Mouse (Mus musculus): Measurements from ENCODE around the gene Ctsl. TPM values are rescaled to one million over a fixed set of nuclear protein-coding genes. Genes with fewer than 3 reads are reported as not detected.

Ctsl gene
- total RNA-seq (2021) = 100 to 1,000 TPM; 206 to 217 TPM

DNA sequence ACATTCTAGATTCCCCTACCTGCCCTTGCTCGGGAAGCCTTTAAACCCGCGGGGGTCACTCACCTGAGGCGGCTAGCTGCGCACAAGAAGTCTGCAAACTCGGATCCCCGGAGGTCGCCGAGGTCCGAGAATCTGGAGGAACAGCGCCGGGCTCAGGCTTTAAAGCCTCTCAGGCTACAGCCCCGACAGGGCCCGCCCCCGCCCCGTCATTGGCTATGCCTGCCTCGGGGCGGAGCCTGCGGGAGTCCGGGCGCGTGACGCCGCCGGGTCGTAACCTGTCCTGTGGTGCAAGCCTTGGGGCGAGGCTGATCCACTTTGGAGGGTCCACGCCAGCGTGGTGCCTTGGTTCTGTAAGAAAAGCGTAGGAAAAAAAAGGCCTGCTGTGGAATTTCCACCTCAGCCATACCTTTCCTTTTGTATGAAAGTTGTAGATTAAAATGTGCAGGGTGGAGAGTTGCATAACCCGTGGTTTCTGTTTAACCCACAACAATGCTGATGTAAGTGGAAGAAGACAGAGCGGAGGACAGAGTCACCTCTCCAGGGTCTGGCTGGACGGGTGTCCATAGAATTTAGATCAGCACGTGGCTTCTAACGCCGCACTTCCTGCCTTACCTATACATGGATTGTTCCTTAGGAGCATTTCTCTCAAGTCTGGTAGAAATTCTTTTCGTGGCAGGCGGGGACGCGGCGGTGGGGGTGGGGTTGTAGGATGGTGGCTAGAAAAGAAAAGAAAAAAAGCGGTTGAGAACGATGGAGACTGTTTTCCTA lies at the start of gene Ctsl:
Gene Ctsl (minus strand): TSS at position 718 of the 768 bp plus-strand sequence.
- DNase-seq = peak; percentile 94

DNA sequence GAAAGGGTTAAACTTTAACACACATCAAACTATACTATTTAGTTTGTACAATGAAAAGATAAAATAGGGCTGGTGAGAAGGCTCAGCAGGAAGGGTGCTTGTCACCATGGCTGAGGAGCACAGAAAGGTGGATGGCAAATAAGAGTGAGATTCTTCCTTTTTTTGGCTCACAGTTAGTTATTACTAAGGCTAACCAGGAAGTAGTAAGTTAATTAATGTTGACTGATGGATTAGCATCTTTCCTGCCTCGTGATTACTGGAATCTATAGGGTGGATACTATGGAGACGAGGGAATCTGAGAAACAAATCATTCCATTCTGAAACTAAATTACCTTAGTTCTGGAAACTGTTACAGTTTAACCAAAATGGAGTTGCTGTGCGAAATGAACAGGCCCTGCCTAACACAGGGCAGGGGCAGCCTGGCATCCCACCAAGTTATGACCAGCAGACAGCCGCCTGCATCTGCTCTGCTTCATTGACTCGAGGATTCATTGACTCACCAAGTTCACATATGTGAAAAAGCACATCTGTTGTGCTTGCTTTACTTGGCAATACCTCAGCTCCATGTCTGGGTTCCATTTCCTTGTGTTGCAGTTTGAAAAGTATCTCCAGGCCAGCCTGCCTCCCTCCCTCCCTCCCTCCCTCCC lies 46.4 kb upstream of the Ctsl start:
- DNase-seq = peak; percentile 78

DNA sequence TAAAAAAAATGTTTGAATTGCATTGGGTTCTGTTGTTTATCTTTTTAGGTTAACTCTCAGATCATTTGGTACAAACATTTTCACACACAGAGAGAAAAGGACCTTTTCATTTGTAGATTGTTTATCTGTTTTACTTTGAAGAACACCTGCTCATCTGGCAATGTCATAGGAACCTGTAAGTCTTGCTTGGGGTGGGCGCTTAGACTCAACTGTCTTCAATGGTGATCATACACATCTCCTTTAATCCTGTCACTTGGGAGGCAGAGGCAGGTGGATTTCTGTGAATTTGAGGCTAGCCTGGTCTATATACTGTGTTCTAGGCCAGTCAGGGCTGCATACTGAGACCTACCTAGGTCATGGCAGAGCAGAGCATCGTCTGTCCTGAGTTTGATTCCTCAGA lies 45.0 kb upstream of the Ctsl start:
- DNase-seq = no peak

DNA sequence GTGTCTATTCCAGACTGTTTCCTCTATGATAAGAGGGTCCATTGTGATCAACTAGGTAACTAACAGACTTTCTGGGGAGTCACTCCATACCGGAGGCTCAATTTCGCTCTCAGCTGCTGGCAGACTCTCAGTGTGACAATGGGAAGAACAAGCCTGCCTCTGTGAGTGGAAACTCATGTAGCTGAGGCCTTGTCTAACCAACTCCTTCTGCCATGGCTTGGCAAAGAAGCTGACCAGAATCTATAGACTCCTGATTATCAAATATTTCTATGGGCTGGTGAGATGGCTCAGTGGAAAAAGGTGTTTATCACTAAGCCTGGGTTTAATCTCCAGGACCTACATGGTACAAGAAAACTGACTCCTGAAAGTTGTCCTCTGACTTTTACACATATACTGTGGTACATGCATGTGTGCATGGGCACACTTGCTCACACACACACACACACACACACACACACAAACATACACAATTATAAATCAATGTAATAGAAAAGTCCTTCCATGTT lies 42.1 kb upstream of the Ctsl start:
- DNase-seq = no peak

DNA sequence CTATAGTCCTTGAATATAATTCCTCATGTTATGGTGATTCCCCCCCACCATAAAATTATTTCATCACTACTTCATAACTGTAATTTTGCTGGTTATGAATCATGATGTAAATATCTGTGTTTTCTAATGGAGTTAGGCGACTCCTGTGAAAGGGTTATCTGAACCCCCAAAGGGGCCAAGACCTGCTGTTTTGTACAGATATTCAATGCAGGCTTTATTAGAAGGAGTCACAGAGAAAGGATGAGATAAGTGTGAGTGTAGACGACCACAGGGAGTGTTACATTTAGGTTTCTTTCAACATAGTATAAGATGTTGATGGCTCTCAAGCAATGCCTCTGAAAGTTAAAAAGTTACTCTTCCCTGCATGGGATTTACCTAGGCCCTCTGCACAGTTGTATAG lies 40.6 kb upstream of the Ctsl start:
- DNase-seq = no peak

DNA sequence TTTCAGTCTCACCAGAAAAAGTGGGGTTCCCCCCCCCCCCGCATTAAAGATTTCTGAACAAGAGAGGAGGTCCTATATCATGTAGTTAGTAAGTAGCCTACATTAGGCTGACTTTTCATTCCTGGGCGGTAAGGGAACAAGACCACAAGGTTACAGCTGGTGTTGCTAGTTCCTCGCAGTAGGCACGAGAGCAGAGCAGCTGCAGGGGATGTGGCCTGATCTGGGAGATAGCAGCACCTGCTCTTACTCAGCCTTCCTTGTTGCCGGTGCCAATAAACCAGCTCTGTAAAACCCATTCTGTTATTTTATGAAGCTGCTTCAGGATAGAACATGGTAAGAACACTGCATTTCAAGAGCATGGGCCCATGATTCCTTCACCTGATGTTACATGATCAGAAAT lies 39.9 kb upstream of the Ctsl start:
- DNase-seq = no peak

DNA sequence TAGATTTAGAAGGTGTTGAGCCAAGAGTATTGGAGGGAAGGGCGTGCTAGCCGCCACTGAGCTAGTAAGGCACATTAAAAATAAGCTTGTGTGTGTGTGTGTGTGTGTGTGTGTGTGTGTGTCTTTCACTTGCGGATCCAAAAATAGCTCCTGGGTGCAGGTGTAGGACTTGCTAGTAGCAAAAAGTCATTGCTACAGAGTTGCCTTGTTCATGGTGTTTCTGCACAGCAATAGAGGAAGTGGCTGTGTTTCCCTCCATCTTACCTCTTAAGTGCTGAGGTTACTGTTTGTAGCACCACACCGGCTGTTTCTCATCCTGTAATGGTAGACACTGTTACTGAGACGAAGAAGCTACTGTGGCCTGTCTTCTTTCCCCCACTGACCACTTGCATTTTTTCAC lies 37.3 kb upstream of the Ctsl start:
- DNase-seq = no peak

DNA sequence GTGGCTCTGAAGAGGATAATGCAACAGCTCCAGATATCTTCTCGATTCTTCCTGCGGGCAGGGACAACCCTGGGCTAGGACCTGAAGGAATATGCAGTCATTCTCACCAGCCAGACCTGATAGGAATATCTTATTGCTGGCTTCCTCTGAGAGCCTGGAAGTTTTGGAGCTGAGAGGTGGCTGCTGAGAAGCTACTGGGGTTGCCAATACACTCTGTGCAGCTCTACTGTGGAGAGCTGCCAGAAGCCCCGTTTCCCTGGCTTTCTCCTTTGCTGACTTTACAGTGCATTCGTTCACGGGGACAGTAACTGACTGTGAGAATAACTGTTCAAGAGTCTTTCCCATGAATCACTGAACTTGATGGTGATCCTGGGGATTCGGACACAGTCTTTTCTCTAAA lies 34.9 kb upstream of the Ctsl start:
- DNase-seq = peak; percentile 45

DNA sequence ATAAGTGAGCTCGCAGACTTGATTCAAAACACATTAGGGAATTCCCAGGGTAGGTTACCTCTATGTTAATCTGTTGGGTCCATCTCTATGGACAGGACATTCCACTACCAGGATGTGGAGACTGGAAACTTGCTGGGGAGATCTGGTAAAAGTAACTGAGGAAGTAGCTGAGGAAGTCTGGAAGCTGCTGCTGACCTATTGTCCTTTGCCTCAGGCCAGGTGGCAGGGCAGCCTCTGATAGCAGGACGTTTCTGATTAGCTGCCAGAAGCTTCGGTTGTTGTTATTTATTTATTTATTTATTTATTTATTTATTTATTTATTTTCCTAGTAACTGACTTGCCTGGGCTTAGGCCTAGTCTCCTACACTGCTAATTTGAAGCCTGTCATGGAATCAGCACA lies 32.8 kb upstream of the Ctsl start:
- no peak for DNase-seq

DNA sequence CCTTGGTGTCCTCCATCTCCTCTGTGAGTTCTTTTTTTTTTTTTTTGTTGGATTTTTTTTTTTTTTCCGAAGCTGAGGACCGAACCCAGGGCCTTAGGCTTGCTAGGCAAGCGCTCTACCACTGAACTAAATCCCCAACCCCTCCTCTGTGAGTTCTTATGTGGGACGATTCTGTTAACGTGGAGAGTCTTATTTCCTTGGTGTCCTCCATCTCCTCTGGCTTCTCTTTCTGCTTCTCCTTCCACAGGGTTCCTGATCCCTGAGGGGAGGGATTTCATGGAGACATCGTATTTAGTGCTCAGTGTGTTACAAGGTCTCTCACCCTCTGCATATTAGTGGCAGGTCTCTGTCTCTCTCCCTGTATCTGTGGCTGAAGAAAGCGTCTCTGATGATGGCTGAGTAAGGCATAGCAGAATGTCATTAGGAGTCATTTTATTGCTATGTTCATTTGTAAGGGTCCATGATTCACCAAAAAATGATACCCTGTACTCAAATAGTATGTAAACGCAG lies 32.3 kb upstream of the Ctsl start:
- no peak for DNase-seq

DNA sequence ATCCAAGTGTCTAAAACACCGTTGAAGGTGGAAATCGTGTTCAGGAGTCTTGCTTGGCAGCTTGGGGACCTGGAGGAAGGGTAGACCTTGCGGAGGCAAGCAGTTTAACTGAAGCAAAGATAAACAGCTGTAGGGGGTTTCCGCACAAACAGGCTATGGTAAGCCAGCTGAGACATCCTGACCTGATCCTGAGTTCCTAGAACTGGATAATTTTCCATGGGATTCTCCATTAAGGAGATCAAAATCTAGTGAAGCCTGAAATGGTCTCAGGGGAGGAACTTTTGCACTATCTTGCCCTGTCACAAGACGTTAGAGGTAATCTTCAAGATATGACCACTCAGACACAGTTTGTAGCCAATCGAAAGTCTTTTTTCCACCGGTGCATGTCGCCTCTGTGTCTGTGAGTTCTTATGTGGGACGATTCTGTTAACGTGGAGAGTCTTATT lies 31.8 kb upstream of the Ctsl start:
- DNase-seq = no peak

DNA sequence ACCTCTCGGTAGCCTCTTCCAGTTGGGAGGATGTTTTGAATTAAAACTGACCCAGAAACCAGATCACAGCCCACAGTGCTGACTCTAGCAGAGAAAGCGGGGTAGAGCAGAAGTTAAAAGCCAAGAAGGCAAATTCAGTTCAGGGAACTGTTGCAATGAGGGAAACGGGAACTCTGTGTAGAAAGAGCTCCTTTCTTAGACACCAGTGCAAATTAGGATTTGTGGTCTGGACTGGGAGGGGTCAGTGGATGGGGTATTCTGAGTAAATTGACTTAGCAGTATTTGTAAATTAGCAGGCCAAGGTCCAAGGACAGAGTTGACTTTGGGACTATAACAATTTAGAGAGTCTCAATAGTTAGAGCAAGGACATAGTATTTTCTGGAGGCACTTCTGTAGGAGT lies 31.3 kb upstream of the Ctsl start:
- DNase-seq = no peak

DNA sequence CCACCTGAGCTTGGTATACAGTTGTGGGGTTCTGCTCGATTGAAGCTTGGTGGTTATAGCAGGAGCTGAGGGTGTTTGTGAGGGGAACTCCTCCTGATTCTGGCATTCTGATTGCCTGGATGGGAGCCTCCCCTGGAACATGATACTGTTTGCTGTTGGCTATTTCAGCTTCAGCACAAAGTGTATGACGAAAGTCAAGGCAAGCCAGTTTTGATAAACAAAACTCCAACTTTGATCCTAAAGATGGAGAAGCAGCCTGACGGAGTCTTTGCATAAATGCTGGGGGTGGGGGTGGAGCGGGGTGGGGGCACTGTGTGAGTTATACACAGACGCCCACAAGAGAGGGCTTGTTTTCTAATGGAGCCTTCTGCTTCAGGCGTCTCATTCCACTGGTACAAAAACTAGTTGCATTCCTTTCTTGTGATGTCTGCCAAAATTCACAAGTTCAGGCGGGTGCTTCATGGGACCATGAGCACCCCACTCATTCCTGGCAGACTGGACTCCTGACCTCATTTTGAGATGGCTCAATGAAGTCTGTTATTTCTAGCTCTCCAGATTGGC lies 30.2 kb upstream of the Ctsl start:
- peak; percentile 56 for DNase-seq

DNA sequence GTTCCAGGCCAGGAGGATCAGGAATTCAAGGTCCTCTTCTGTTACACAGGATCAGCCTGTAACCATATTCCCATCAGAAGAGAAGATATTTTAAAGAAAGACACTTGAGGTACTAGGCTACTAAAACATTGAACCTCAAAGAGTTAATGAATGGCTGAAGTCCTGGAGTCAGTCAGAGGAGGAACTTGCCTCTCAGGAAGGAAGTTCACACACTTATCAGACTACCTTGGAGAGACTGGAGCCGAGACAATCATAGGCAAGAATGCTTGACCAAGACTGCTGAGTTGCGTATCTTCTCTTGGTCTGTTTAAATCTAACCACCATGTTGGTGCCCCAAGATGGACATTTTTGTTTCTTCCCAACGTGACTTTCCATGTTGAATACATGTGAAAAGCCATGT lies 29.2 kb upstream of the Ctsl start:
- no peak for DNase-seq

DNA sequence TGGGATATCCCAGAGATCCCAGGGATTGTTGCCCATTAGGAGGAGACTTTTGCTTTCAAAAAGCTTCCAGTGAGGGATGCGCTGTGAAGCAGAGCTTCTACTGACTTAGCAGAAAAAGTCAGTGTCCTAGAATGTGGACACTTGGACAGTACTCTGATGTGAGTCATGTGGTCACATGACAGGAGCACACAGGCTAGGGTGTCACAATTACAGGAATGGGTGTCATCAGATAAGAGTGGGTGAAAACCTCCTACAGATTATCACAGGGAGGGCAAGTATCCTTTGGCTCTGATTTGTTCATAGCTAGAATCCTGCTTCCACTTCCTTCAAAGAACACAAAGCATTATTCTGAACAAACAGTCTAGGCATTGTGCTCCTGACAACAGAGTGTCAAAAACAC lies 27.4 kb upstream of the Ctsl start:
- DNase-seq = no peak

DNA sequence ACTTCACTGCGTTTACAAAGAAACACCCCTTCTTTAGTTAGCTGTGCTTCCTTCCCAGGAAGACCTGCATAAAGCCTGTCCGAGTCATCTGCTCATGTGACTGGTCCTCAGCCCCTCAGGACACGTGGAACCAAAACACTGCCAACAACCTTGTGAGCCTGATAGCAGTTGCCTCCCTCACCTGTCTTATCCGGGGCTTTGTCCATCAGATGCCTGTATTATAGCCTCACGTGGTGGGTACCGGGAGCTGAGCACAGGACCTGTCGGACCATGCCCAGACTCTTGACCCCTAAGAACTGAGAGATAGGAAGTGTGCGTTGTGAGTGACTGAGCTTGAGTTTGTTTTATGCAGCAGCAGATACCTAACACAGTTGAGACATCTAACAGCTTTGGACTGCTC lies 26.3 kb upstream of the Ctsl start:
- DNase-seq = no peak

DNA sequence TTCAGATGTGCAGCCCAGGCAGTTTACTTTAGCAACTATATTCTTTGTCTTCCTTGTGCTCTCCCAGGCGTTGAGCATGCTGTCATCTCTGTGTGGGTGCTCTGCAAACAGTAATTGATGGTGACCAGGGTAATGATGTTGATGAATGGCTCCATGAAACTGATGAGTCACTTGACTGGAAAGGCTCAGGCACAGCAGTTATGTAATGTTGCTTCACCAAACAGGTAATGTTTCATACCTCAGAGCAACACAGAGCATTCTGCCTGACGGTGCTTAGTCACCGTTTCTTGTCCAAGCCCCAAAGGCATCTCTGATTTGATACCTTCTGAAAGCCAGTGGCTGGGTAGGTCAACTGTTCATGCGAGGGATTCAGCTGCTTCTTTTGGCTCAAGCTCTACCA lies 17.7 kb upstream of the Ctsl start:
- no peak for DNase-seq

DNA sequence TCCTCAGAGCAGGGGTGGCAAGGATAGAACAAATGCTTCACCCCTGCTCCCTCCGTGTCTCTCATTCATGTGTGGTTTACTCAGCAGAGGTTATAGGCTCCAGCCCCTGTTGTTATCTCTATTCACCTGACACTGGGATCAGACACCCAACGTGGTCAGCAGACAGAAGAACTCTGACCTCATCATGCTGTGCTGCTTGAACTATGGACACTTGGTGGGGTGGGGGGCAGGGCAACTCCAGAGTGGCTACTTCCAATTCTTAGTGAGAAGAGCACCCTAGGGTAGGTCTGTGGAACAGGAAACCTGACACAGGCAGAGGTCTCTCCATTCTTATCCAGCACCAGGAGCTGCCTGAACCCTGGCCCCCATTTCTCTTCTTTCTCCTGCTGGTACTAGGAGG lies 15.4 kb upstream of the Ctsl start:
- DNase-seq = no peak

DNA sequence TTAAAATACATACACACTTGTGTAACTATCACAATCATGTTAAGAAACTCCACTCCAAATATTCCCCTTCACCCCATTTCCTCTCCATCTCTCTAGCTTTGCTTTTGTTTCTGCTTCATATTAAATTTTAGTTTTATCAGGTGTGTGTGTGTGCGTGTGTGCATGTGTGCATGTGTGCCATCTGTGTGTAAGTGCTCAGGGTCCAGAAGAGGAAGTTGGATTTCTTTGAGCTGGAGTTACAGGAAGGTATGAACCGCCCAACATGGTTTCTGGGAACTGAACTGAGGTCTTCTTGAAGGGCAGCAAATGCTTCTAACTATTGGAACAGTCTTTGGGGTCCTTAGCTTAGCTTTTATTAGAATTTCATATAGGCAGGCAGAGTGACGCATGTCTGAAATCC lies 14.2 kb upstream of the Ctsl start:
- DNase-seq = no peak

DNA sequence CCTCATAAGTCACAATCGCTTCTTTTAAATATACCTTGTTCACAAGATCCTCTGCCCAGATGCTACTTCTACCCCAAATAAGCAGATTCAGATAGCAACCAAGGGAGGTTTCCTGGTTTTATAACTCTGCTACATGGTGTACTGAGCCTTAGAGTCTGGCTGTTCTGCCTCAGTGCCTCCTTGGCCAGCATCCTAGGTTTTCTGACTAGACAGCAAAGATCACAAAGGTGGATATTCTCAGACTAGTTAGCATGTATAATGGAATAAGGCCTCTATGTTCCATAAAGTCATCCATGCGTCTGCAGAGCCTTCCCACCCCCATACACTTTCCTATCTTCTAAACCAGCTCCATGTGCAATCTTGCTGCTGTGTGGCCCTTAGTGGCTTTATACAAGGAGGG lies 9.6 kb upstream of the Ctsl start:
- no peak for DNase-seq

DNA sequence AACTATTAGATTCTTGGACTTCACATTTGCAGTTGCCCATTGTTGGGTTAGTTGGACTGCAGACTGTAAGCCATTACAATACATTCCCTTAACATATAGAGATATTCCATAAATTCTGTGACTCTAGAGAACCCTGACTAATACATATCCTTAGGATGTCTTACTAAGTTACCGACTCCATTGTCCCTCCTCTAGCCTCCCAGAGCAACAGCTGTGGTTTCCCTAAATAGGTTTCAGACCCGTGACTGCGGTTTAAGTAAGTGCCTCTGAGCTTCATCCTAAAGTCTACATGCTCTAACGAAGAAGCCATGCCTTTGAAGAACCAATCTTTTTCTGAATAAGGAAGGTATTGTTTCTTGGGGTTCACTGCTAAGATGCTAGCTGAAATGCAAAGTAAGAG lies 7.9 kb upstream of the Ctsl start:
- DNase-seq = no peak

DNA sequence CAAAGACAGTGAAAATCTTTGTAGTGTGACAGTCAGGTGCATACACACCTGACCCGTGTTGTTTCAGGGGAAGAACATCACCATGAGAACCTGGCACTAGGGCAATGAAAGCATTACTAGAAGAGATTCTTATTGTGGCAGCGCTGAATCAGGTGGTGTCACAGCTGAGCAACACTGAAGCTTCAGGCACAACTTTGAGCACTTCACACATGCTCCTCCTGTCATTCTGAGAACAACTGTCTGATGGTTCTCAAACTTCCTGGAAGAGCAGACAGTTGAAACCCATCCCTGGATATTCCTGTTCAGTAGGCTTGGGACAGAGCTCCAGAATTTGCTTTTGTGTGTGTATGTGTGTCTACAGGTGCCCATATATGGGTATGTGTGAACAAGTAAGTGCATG lies 5.8 kb upstream of the Ctsl start:
- DNase-seq = no peak

DNA sequence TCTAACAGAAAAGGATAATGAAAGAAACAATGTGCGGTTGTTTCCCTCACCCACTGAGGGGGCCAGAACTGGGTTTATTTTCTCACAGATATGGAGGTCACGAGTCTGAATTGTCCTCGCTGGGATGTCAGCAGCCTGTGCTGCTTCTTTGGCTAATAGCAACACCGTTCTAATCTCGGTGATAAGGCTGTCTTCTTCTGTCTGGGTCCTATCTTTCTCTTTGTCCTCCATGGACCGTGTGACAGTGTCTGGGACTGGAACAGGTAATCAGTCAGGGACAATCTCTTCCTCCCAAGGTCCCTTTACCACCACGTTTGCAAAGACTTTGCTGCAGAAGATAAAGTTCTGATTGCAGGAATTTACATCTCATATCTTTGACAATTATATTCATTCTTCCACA lies 4.5 kb upstream of the Ctsl start:
- no peak for DNase-seq

DNA sequence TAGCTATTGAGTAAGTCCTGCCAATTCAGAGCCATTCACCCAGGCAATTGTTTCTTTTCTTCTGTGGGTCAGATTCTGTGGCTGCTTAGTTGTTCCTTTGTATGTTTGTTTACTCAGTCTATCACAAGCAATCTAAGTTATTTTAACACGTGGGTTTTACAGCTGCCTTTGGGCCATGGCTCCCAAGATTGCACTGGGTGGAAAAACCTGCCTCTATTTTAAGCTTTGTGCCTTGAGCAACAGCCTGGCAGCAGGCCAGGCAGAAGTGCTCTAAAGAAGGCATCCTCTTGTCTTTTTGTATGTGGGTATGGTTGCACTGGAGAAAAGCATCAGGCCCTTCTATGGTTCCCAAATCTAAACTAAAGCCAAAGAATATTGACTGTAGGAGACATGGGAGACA lies 3.0 kb upstream of the Ctsl start:
- DNase-seq = peak; percentile 31

All from heart, postnatal 4 days (tissue).